Mouse (Mus musculus): ENCODE data around the gene Smoc2. TPM values are rescaled to one million over a fixed set of nuclear protein-coding genes. Genes with fewer than 3 reads are reported as not detected.

Gene Smoc2
- total RNA-seq, 2 experiments from 2014 or later = 36.2 to 36.8 TPM

DNA sequence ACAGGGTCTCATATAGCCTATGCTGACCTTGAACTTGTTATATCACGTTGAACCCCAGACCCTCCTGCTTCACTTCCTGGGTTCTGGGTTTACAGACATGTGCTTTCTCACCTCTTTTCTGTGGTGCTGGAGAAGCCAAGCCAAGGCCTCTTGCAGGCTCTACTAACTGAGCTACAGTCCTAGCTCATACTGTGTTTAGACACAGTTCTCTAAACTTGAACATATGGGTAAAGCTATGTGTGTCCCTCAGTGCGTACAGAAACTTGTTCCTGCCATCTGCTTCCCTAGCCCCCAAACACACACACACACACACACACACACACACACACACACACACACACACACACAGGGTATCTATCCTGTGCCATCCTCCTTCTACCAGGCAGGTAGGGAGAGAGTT is 100.2 kb downstream of the Smoc2 start:
- Histone ChIP-seq H3K4me3 (no peak overlapping the region), H3K27ac (no peak overlapping the region)
- DNase-seq (ENCODE audit: low spot score in 2 of 2) = no peak
- TF ChIP-seq CTCF (conservative IDR thresholded peaks at IDR 0.05) = no peak

DNA sequence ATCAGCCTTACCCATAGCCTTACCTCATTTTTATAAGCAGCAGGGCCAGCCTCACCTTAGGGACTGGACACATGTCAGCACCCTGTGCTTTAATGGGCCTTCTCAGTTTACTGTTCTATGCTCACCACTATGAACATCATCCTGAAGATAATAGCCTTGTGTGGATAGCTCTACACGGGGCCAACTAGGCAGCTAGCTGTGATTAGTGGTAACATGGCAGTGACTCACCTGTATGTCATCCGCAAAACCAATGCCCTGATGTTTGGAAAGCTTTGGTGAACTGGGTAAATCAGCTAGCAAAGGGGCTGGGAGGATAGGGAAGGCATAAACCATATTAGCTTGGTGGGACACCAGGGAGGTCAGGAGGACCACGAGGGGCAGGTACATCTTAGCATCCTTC is 100.7 kb downstream of the Smoc2 start:
- Histone ChIP-seq H3K4me3 (no peak overlapping the region), H3K27ac (no peak overlapping the region)
- no peak for TF ChIP-seq CTCF (conservative IDR thresholded peaks at IDR 0.05)
- DNase-seq (ENCODE audit: low spot score in 2 of 2) = no peak

DNA sequence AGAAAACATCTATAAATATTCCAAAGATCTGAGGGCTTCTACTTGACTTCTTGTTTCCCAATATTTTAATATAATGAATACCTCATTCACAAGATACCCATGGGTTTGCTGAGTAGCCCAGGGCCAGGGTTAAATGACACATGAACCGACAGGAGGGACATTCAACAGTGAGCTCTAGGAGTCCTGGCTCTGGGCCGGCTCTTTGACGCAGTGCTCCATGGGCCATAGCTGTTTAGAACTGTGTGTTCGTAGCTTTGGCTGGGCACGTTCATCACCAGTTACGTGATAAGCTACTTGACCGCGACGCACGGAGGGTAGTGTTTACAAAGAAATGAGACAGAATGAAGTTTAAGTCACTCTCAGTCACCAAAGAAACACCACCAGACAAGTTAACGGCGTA is 101.2 kb downstream of the Smoc2 start:
- no peak for TF ChIP-seq CTCF (conservative IDR thresholded peaks at IDR 0.05)
- no peak overlapping the region for H3K27ac ChIP-seq
- no peak for DNase-seq (ENCODE audit: low spot score in 2 of 2)
- no peak overlapping the region for H3K4me3 ChIP-seq

DNA sequence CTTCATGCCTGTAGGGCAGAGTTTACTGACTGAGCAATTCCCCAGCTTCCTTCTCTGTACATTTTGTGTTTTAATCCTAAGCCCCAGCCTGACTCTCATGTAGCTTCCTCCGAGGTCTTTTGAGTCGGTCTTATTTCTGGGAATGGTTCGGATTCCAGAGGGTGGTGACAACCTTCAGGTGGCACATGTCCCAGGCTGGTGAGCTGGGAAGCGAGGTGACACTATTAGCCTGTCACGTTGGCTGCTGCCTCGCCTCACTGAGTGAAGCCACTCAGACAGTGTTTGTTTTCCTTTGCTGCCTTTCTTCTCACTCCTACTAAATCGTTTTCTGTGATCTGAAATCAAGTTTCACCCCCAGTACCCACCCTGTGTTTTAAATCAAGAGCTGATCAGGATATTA is 102.2 kb downstream of the Smoc2 start:
- Histone ChIP-seq H3K4me3 (no peak overlapping the region), H3K27ac (no peak overlapping the region)
- no peak for DNase-seq (ENCODE audit: low spot score in 2 of 2)
- TF ChIP-seq CTCF (conservative IDR thresholded peaks at IDR 0.05) = no peak

DNA sequence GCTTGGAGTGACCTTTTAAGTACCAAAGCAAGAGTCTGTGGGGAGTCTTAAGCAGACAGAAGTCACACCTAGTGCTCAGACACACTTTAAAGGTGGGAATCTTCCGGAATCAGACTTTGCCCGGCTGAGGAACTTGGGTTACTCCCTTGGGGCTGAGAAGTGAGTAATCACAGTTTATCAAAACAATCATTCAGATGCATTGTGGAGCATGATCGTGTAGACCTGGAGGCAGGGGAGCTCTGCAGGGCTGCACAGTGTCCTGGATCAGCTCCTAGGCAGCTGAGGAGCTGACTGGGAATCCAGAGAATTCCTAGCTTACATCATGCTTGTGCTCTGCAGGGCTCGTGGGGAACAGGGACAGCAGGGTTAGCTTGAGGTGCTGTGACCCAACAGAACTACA is 104.7 kb downstream of the Smoc2 start:
- no peak overlapping the region for H3K27ac ChIP-seq
- no peak for DNase-seq (ENCODE audit: low spot score in 2 of 2)
- TF ChIP-seq CTCF (conservative IDR thresholded peaks at IDR 0.05) = no peak
- H3K4me3 ChIP-seq = no peak overlapping the region

DNA sequence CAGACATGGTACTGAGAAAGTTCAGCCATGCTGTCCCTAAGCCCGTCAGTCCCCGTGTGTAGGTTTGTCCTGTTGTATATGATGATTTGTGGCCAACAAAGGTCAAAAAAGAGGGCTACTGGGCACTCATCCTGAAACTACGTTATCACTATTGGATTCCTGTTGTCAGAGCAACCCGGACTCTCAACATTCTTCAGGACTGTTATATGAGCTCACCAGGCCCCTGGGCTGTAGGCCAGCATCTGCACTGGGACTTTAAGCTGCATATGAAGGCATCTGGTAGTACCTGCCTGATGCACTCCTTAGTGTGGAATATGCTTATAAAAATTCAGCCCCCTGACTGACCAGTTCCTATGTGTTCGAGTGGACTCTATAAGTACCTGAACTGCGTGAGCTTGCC is 105.7 kb downstream of the Smoc2 start:
- no peak for DNase-seq (ENCODE audit: low spot score in 2 of 2)
- Histone ChIP-seq H3K27ac (no peak overlapping the region), H3K4me3 (no peak overlapping the region)
- TF ChIP-seq CTCF (conservative IDR thresholded peaks at IDR 0.05) = no peak

DNA sequence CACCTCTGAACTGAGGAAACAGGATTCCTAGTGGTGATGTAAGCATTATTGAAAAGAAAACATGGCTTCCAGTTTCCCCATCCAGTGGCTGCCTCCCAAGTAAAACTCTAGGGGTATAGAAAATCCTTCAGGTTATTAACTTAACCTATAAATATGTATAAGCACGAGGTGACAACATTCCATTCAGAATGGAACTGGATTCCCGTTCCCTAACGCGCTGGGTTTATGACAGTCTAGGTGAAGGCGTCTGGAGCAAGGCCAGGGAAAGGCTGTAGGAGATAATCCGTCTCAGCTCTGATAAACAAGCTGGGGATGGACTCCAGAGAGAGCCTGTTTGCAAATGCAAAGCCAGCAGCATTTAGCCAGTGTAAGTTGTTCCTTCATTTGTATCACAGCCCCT is 108.0 kb downstream of the Smoc2 start:
- no peak for TF ChIP-seq CTCF (conservative IDR thresholded peaks at IDR 0.05)
- Histone ChIP-seq H3K4me3 (no peak overlapping the region), H3K27ac (no peak overlapping the region)
- DNase-seq (ENCODE audit: low spot score in 2 of 2) = no peak

DNA sequence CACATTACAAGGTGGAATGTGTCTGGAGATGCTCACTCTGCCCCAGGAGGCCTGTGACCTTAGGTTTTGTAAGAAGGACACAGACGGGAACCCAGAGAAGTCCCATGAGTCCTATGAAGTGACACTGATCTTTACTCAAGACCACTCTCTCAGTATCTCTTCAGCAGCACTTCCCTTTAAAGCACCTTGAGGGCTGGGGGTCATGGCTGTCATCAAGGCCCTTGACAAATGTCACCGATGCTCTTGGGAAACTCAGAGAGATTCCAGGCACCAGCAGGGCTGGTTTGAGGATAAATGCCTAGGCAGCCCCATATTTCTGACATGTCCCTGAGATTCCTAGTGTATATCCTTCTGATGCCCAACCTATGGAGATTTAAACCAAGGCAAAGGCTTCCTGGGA is 113.1 kb downstream of the Smoc2 start:
- TF ChIP-seq CTCF (conservative IDR thresholded peaks at IDR 0.05) = no peak
- Histone ChIP-seq H3K27ac (no peak overlapping the region), H3K4me3 (no peak overlapping the region)
- DNase-seq (ENCODE audit: low spot score in 2 of 2) = no peak

DNA sequence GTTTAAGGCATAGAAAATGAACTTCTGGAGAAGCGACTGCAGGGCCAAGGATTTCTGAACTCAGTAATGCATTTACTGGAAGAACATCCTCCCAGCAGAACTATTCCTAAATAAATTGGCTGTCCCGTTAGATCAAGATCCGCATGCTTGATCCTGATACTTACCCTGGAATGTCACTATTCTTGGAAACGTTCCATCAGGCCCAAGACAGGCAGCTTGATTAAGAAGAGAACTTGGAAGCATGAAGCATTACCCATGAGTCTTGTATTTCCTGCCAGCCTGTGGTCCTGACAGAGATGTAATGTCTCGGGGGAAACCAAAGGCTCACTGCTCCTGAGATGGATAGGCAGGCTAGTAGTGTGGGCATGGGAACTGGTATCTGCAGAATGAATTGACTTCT is 115.6 kb downstream of the Smoc2 start:
- DNase-seq (ENCODE audit: low spot score in 2 of 2) = no peak
- no peak overlapping the region for H3K27ac ChIP-seq
- TF ChIP-seq CTCF (conservative IDR thresholded peaks at IDR 0.05) = no peak
- H3K4me3 ChIP-seq = no peak overlapping the region

DNA sequence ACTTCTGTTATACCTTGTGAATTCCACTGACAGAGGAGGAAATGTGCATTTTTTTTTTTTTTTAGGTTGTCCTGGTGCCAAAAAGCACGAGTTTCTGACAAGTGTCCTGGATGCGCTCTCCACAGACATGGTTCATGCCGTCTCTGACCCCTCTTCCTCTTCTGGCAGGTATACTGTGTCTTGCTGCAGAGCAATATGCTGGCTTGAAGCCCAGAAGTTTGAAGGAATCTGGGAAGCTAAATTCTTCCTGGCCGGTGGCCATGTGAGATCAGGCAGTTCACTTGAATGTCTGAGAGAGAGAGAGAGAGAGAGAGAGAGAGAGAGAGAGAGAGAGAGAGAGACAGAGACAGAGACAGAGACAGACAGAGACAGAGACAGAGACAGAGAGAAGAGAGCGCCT is 118.2 kb downstream of the Smoc2 start:
- no peak for DNase-seq (ENCODE audit: low spot score in 2 of 2)
- no peak overlapping the region for H3K27ac ChIP-seq
- TF ChIP-seq CTCF (conservative IDR thresholded peaks at IDR 0.05) = no peak
- no peak overlapping the region for H3K4me3 ChIP-seq

DNA sequence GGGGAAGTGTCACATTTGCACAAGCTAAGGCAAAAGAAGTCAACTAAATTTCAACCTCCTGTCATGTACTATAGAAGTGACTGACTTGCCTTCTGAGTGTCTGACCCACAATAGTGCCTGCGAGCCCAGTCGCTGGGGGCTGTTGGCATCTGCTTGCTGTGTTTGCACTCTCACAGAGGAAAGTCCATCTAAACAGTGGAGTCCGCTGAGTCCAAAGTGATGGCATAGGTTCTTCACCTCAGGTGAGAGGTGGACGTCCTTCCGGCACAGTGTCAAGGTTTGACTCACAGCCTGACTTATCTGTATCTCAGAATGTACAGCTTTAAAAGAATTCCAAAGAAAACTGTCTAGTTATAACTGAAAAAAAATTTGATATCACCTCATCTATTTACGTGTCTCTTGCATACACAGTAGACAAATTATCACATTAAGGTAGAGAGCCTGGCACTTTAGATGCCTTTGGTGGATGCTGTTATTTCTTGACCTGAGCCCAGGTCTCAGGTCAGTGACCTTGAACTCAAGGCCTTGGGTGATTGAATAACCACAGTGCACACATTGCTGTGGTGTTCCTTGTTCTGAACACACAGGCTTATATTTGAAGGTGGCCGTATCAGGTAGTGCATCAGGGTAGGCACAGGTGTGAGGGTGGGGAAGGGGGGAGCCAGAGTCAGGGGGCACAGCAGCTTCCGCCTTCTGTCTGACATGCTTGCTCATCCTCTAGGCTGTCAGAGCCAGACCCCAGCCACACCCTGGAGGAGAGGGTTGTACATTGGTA is 119.5 kb downstream of the Smoc2 start:
- DNase-seq (ENCODE audit: low spot score in 2 of 2) = no peak
- TF ChIP-seq CTCF (conservative IDR thresholded peaks at IDR 0.05) = no peak
- Histone ChIP-seq H3K4me3 (no peak overlapping the region), H3K27ac (no peak overlapping the region)

DNA sequence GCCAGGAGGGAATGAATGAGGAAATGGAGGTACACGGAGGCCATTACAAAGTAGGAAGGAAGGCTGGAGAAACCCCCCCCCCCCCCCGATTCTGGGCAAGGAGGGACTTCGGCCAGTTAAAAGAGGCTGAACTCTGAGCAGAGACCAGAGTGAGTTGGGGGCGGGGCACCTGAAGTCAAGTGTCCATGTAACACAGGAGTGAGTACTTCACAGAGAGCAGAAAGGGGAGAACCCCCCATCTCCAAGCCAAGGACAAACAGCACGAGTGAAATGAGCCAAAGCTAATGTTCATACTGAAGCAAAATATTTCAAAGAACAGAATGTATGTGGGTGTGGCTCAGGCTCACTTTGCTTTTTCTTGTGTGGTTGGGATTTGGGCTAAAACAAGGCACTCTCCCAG is 121.7 kb downstream of the Smoc2 start:
- Histone ChIP-seq H3K4me3 (no peak overlapping the region), H3K27ac (no peak overlapping the region)
- DNase-seq (ENCODE audit: low spot score in 2 of 2) = peak in 1 of 2 experiments; percentile 11
- TF ChIP-seq CTCF (conservative IDR thresholded peaks at IDR 0.05) = no peak

DNA sequence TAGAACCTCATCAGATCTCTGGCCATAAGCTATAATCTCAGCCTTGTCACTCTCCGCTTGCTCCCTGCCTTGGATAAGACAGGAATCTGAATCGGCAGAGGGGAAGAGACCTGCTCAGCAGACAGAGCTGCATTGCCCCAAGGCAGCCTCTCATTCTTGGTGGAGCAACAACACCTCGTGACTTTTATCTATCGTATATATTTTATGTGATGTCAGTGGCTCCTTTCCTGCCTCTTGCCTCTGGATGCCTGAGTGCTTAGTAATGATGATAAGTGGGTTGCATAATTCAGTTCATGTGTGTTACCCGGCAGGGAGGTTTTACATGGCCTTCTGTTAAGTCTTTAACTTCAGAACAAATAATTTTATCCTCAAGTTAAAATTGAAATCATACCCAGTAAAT is 128.6 kb downstream of the Smoc2 start:
- H3K4me3 ChIP-seq = no peak overlapping the region
- no peak for TF ChIP-seq CTCF (conservative IDR thresholded peaks at IDR 0.05)
- DNase-seq (ENCODE audit: low spot score in 2 of 2) = no peak
- H3K27ac ChIP-seq = no peak overlapping the region

DNA sequence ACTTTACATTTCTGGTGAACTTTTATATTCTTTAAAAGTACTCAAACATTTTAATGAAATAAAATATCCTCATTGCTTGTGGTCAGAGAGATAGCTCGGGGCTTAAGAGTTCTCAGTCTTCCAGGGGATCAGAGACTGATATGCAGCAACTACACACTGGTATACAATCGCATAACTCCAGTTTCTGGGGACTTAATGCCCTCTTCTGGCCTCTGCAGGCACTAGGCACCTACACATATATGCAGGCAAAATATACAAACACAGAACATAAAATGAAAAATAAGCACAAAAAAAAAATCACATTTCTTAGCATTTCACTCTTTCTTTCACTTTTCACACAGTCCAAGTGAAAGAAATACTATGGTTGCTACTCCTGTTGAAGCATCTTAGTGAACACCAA is 133.2 kb downstream of the Smoc2 start:
- no peak for DNase-seq (ENCODE audit: low spot score in 2 of 2)
- TF ChIP-seq CTCF (conservative IDR thresholded peaks at IDR 0.05) = peak; percentile 49
- Histone ChIP-seq H3K4me3 (no peak overlapping the region), H3K27ac (no peak overlapping the region)

Data from layer of hippocampus, adult 2 months (tissue).